Mouse (Mus musculus): ENCODE data around the gene Gm26920. TPM values are rescaled to one million over a fixed set of nuclear protein-coding genes. Genes with fewer than 3 reads are reported as not detected.

Gene Gm26920
- polyA plus RNA-seq, 1 experiment from 2014 or later: 3.6 TPM

- Histone ChIP-seq H3K4me2 (ENCODE audit: low read depth, low read length) (no peak overlapping the region), H3K27me3 (ENCODE audit: control insufficient read depth, insufficient read depth, low read length) (no peaks in the 10 kb centered on the region), H3K4me3 (ENCODE audit: low read depth, low read length) (no peak overlapping the region), H3K9me3 (replicated peaks; ENCODE audit: control insufficient read depth, low read length) (no peaks in the 10 kb centered on the region), H3K4me1 (ENCODE audit: control insufficient read depth, insufficient read depth, low read length) (no peaks in the 10 kb centered on the region), H3K27ac (replicated peaks; ENCODE audit: low read depth, low read length) (no peak overlapping the region), H3K36me3 (replicated peaks; ENCODE audit: control insufficient read depth, insufficient read depth, low read depth, low read length) (no peaks in the 10 kb centered on the region), H3K9ac (replicated peaks; ENCODE audit: low read length) (no peak overlapping the region)
- DNase-seq (ENCODE audit: low spot score): no peak
- 91% methylated on average over 5 of the region's 5 CpGs for WGBS
- no peak for ATAC-seq (replicated peaks; ENCODE audit: insufficient number of reproducible peaks, low FRiP score, low TSS enrichment, low read depth)
These were observed 25.9 kb upstream of the Gm26920 start for GRCm38 (mm10) chr7:30116076-30116475.

DNA sequence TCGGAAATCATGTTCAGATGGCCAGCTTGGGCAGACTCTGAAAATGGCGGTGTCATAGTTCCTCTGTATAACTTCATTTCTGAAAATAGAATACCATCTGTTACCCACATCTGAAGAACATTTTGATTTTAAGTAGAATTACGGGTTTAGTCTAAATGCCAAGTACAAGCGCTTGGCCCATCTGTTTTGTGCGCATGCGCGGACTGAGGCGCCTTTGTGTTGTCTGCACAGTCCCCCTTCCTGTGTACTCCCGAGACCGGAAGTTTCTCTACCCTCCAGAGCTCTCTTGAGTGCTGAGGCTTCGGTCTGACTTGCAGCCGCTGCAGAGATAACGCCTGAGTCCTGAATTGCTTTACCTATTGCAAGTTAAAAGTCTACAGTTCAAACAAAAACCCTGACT is 9.1 kb upstream of the Gm26920 start:
- Histone ChIP-seq H3K27me3 (ENCODE audit: control insufficient read depth, insufficient read depth, low read length) (no peaks in the 10 kb centered on the region), H3K27ac (replicated peaks; ENCODE audit: low read depth, low read length) (no peak overlapping the region), H3K4me3 (ENCODE audit: low read depth, low read length) (no peak overlapping the region), H3K4me2 (ENCODE audit: low read depth, low read length) (no peak overlapping the region), H3K9ac (replicated peaks; ENCODE audit: low read length) (no peak overlapping the region), H3K36me3 (replicated peaks; ENCODE audit: control insufficient read depth, insufficient read depth, low read depth, low read length) (peaks cover 22% of the 10 kb centered on the region), H3K9me3 (replicated peaks; ENCODE audit: control insufficient read depth, low read length) (peaks cover 3% of the 10 kb centered on the region; the same call in 1 of the 2 replicates), H3K4me1 (ENCODE audit: control insufficient read depth, insufficient read depth, low read length) (no peaks in the 10 kb centered on the region)
- DNase-seq (ENCODE audit: low spot score): no peak
- WGBS: 93% methylated on average over 13 of the region's 13 CpGs
- ATAC-seq (replicated peaks; ENCODE audit: insufficient number of reproducible peaks, low FRiP score, low TSS enrichment, low read depth): no peak

DNA sequence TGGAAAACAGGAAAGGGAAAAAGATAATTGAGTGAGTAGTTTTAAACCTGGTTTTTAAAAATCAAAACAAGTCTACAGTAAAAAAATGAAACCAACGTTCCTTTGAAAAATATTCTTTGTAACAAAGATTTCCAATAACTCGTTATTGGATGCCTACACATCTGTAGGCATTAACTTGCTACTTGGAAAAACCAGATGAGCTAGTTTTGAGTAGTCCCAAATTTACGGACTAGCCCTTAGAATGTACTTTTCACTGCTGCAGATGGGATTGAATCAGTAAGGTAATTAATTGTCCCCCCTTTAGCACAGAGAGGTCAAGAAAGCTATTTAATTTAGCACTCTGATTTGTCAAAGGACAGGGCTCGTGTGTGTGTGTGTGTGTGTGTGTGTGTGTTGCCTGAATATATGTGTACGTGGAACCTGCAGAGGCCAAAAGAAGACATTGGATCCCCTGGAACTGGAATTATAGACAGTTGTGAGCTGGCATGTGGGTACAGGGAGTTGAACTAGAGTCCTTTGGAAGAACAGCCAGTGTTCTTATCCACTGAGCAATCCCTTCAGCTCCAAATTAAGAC is 5.4 kb upstream of the Gm26920 start:
- peak overlapping the region; percentile 96 for H3K27ac ChIP-seq (replicated peaks; ENCODE audit: low read depth, low read length)

DNA sequence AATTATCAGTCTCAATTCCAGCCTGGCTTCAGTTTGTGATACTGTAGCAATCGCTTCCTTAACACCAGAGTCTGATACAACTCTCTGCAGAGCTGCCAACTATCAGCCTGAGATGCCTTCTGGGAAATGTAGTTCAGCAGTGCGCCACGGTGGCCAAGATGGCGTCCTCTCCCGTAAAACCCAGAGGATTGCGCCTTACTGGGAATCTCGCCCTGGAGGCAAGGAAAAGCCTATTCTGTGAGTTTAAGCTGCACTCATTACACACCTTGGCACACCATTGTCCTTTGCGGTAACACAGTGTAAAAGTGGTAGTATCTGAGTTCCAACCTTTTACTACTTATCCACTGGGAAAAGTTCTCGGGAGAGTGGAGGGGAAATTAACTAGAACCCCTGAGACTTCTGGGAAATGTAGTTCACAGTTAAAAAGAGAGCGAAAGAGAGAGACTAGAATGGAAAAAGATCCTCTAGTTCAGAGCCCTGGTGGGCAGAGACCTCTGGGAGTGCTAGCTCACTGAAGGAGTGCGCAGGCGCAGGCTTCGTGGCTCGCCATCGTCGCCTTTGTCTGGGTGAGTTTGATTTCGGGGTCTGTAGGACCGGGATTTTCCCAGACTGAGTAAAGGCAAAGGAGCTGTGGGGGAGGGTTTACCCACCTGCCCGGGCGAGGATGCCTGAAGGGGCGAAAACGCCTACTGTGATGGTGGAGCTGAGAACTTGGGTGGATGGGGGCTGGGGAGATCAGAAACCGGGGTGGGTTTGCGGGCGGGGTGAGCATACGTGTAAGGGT is 4.6 kb upstream of the Gm26920 start, which contains the start of gene Zfp260:
TSS of gene Zfp260 (plus strand) at position 132 of the 784 bp plus-strand sequence.
- Histone ChIP-seq H3K27me3 (ENCODE audit: control insufficient read depth, insufficient read depth, low read length) (no peaks in the 10 kb centered on the region), H3K27ac (replicated peaks; ENCODE audit: low read depth, low read length) (peak within 1 kb of the TSS; percentile 96), H3K9ac (replicated peaks; ENCODE audit: low read length) (peak within 1 kb of the TSS; percentile 89), H3K4me3 (ENCODE audit: low read depth, low read length) (peak within 1 kb of the TSS; percentile 65), H3K9me3 (replicated peaks; ENCODE audit: control insufficient read depth, low read length) (no peaks in the 10 kb centered on the region), H3K4me2 (ENCODE audit: low read depth, low read length) (peak within 1 kb of the TSS; percentile 63), H3K36me3 (replicated peaks; ENCODE audit: control insufficient read depth, insufficient read depth, low read depth, low read length) (no peaks in the 10 kb centered on the region), H3K4me1 (ENCODE audit: control insufficient read depth, insufficient read depth, low read length) (no peaks in the 10 kb centered on the region)
- ATAC-seq (replicated peaks; ENCODE audit: insufficient number of reproducible peaks, low FRiP score, low TSS enrichment, low read depth): peak; percentile 76
- WGBS: under 1% methylated on average over 26 of the region's 26 CpGs
- DNase-seq (ENCODE audit: low spot score): peak; percentile 98

More for the DNA sequence above, 5.4 kb upstream of the Gm26920 start:
- DNase-seq (ENCODE audit: low spot score) (peak; percentile 35), ATAC-seq (replicated peaks; ENCODE audit: insufficient number of reproducible peaks, low FRiP score, low TSS enrichment, low read depth) (no peak)
- 14% methylated on average over 5 of the region's 5 CpGs for WGBS
- Histone ChIP-seq H3K4me3 (ENCODE audit: low read depth, low read length) (peak overlapping the region; percentile 65), H3K9ac (replicated peaks; ENCODE audit: low read length) (peak overlapping the region; percentile 89), H3K4me2 (ENCODE audit: low read depth, low read length) (peak overlapping the region; percentile 63), H3K27me3 (ENCODE audit: control insufficient read depth, insufficient read depth, low read length) (no peaks in the 10 kb centered on the region), H3K36me3 (replicated peaks; ENCODE audit: control insufficient read depth, insufficient read depth, low read depth, low read length) (no peaks in the 10 kb centered on the region), H3K9me3 (replicated peaks; ENCODE audit: control insufficient read depth, low read length) (no peaks in the 10 kb centered on the region), H3K4me1 (ENCODE audit: control insufficient read depth, insufficient read depth, low read length) (no peaks in the 10 kb centered on the region)

DNA sequence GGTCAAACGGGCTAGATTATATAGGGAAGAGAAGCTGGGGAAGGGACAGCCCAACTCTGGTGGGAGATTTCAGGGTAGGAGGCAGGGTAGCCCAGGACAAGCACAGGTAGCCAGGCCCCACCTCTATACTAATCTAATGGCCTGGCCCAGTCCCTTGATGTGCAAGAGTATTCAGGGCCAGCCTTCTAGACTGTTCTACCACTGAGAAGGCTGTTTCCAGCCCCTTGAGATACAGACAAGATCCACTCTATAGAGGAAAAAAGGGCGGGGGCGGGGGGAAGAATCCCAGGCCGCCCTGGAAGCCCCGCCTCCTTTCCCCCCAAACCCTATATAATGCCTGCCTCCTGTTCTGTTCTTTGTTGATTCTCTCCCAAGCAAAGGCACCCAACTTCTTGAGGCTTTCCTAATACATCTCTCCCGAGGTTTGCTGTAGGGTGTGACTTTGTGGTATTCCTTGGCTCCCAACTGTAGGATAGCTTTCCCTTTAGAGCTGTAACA is 3.8 kb upstream of the Gm26920 start:
- no peaks in the 10 kb centered on the region for H3K36me3 ChIP-seq (replicated peaks; ENCODE audit: control insufficient read depth, insufficient read depth, low read depth, low read length)
- WGBS: 79% methylated on average over 6 of the region's 6 CpGs
- no peaks in the 10 kb centered on the region for H3K9me3 ChIP-seq (replicated peaks; ENCODE audit: control insufficient read depth, low read length)
- H3K4me3 ChIP-seq (ENCODE audit: low read depth, low read length): peak overlapping the region; percentile 65; the same call in 1 of the 2 replicates
- H3K4me2 ChIP-seq (ENCODE audit: low read depth, low read length): peak overlapping the region; percentile 30
- DNase-seq (ENCODE audit: low spot score) (no peak), ATAC-seq (replicated peaks; ENCODE audit: insufficient number of reproducible peaks, low FRiP score, low TSS enrichment, low read depth) (no peak)
- H3K9ac ChIP-seq (replicated peaks; ENCODE audit: low read length): peak overlapping the region; percentile 11; the same call in 1 of the 2 replicates
- no peaks in the 10 kb centered on the region for H3K27me3 ChIP-seq (ENCODE audit: control insufficient read depth, insufficient read depth, low read length)
- H3K27ac ChIP-seq (replicated peaks; ENCODE audit: low read depth, low read length): no peak overlapping the region
- H3K4me1 ChIP-seq (ENCODE audit: control insufficient read depth, insufficient read depth, low read length): no peaks in the 10 kb centered on the region; the same call in 1 of the 2 replicates

GRCm38 (mm10) chr7:30092666-30093065 is 2.5 kb upstream of the Gm26920 start:
- H3K4me3 ChIP-seq (ENCODE audit: low read depth, low read length): no peak overlapping the region

GRCm38 (mm10) chr7:30090970-30091585 is 868 bp upstream of the Gm26920 start:
- DNase-seq (ENCODE audit: low spot score) (peak; percentile 71), ATAC-seq (replicated peaks; ENCODE audit: insufficient number of reproducible peaks, low FRiP score, low TSS enrichment, low read depth) (no peak)
- H3K9me3 ChIP-seq (replicated peaks; ENCODE audit: control insufficient read depth, low read length): no peaks in the 10 kb centered on the region
- H3K27me3 ChIP-seq (ENCODE audit: control insufficient read depth, insufficient read depth, low read length): no peaks in the 10 kb centered on the region
- H3K9ac ChIP-seq (replicated peaks; ENCODE audit: low read length): peak overlapping the region; percentile 35; the same call in 1 of the 2 replicates
- 10% methylated on average over 9 of the region's 9 CpGs for WGBS
- no peaks in the 10 kb centered on the region for H3K36me3 ChIP-seq (replicated peaks; ENCODE audit: control insufficient read depth, insufficient read depth, low read depth, low read length)
- peaks cover 2% of the 10 kb centered on the region; the same call in 1 of the 2 replicates for H3K4me1 ChIP-seq (ENCODE audit: control insufficient read depth, insufficient read depth, low read length)
- peak overlapping the region; percentile 64 for H3K4me3 ChIP-seq (ENCODE audit: low read depth, low read length)
- no peak overlapping the region for H3K27ac ChIP-seq (replicated peaks; ENCODE audit: low read depth, low read length)
- H3K4me2 ChIP-seq (ENCODE audit: low read depth, low read length): peak overlapping the region; percentile 34

More at GRCm38 (mm10) chr7:30092666-30093065, 2.5 kb upstream of the Gm26920 start:
- Histone ChIP-seq H3K36me3 (replicated peaks; ENCODE audit: control insufficient read depth, insufficient read depth, low read depth, low read length) (no peaks in the 10 kb centered on the region), H3K9ac (replicated peaks; ENCODE audit: low read length) (no peak overlapping the region), H3K4me1 (ENCODE audit: control insufficient read depth, insufficient read depth, low read length) (peaks cover 2% of the 10 kb centered on the region; the same call in 1 of the 2 replicates), H3K4me2 (ENCODE audit: low read depth, low read length) (no peak overlapping the region), H3K9me3 (replicated peaks; ENCODE audit: control insufficient read depth, low read length) (no peaks in the 10 kb centered on the region), H3K27me3 (ENCODE audit: control insufficient read depth, insufficient read depth, low read length) (no peaks in the 10 kb centered on the region), H3K27ac (replicated peaks; ENCODE audit: low read depth, low read length) (no peak overlapping the region)
- DNase-seq (ENCODE audit: low spot score) (no peak), ATAC-seq (replicated peaks; ENCODE audit: insufficient number of reproducible peaks, low FRiP score, low TSS enrichment, low read depth) (no peak)
- 83% methylated on average over 9 of the region's 9 CpGs for WGBS
